Mouse (Mus musculus) right cerebral cortex, postnatal 10 days (tissue): Measurements from ENCODE around the gene Cdk16.
"Not testable (repeated sequence)": the region's sequence is repeated elsewhere in the genome, so short reads cannot be mapped to it uniquely, and the experiment has no call there.

Experiments
- DNase-seq, 2 experiments: peaks; one replicate each; pipeline ENCODE4 v3.0.0; 2021; ENCODE audit warnings: low spot score in 2 of 2

Cdk16 gene

DNA sequence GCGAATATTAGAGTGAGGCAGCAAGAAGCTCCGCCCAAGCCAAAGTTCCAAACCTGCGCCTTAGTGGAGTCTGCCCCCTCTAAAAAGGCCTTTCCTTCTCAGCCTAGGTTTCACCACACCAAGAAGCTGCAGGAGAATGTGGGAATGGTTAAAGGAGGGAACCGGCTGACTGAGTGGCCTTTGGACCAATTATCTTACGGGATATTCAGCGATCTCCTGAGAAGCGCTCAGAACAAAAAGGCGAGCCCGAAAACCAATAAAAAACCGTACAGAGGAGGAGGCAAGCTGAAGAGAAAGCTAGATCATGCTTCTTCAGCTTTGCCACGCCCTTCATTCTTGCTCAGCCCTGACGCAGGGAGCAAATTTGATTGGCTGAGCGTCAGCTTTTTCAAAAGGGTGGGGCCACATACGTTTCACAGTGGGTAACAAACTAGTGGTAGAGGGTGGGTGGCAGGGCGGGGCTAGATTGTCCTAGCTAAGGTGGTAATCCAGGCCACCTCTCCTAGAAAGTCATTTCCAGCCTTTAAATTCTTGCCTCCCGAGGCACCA, at the start of gene Cdk16:
TSS of gene Cdk16 (plus strand) at position 436 of the 549 bp plus-strand sequence.
- peak; percentile 91 to 94 for DNase-seq

DNA sequence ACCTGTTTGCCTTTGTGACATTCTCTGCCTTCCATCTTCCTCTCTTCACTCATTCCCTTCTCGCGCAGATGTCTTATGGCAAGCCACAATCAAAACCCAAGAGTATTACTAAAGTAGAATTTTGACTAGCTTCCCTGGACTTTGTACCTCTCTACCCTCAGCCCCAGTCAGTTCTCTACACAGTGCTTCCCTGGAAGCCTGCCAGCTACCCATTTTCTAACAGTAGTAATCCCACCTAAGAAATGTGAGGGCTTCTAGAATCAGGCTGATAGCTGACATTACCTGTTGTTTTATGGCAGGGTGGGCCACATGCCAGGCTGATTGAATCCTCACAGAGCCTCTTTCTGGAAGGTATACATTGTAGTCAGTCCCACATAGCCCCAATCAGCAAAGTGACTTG, 49.6 kb upstream of the Cdk16 start:
- no peak for DNase-seq

DNA sequence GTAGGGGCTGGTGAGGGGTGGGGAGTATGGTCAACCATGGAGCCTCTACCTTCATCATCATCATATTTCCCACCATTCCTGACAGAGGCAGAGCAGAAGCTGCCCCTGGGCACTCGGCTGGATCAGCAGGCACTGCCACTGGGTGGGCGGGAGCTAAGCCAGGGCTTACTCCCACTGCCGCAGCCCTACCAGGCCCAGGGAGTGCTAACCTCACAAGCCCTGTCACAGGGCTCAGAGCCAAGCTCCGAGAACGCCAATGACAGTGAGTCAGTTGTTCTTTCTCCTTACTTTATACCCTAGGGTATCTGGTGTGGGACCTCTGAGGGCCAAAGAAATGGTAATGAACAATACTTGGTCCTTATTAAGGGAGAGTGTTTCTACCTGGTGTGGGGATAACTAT, 43.0 kb upstream of the Cdk16 start:
- DNase-seq = no peak

DNA sequence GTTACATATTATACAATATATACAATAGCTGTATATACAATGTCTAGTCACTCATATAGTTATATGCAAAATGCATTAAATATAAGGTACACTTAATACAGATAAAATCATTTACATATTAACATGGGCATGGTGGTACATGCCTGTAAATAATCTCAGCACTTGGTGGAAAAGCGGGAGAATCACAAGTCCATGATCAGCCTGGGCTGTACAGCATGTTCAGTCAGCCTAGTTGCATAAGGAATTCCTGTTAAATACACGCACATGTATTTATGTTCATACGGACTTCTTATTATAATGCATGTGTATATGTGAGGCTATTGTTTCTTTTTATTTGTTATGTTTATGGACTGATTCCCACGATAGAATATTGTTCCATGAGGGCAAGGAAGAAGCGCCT, 30.2 kb upstream of the Cdk16 start:
- no peak for DNase-seq

DNA sequence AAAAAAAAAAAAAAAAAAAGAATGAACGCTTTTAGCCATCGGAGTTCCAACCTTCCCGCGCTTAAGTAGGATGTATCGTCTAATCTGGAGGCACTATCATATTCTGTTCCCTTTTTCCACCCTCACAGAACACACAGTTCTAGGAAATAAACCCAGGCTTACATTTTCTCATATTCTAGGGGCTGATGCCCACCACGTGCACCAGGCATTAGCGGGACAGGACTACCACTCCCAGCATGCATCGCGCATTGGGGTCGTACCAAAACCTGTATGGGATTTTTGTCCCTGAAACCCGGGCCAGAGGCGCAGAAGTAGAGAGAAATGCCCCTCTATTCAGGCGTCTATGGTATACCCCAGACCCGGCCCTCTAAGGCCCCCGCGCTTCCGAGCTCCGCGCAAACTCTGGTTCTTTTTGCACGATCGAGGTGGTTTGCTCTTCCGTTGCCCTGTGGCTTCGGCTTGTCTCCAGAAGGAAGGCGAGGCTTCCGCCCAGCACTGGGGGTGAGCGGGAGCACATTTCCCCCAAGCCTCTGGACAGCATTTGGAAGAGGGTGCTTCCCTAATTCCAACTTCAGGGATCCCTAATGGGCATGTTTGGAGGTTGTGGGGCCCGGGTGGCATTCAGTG, 29.6 kb upstream of the Cdk16 start, which contains the start of gene Uba1:
TSS of gene Uba1 (plus strand) at position 301 of the 627 bp plus-strand sequence.
- peak; percentile 91 to 92 for DNase-seq

DNA sequence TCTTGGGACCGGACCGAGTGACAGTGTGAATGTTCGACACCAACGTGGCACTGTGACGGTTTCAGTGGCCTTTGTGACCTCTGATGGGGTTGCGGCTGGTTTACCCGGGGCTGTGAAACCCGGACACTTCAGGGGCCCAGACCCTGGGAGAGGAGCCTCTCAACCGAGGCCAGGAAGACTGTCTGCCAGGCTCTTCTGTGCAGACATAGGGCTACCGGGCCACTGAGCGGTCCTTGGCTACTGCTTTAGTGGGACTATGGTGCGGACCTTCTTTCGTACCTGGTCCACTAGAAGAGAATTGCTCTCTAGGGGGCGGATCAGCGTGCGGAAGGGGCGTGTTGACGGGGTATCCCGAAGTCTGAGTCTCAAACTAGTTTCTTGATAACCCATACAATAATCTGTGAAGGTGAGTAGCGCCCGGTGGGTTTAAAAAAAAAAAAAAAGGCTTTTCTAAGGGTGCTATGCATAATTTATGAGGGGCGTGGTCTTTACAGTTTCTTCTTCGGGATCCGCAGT, 28.8 kb upstream of the Cdk16 start:
- peak in 1 of 2 experiments; percentile 28 for DNase-seq

DNA sequence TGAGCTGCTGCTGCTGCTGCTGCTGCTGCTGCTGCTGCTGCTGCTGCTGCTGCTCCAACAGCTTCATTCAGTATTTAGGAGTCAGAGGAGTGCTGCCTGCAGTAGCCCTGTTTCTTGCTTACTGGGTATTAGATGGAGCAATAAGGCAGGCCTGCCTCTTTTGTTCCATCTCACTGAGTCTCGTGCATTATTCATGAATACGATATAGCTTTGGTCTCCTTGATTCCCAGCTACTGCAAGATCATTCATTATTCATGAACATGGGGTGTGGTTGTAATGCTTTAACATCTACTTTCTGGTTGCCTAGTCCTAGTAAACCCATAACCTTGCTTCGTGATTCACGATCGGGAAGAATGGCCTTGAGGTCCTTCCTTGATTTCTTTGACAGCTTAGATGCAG, 25.4 kb upstream of the Cdk16 start:
- DNase-seq = peak in 1 of 2 experiments; percentile 33

DNA sequence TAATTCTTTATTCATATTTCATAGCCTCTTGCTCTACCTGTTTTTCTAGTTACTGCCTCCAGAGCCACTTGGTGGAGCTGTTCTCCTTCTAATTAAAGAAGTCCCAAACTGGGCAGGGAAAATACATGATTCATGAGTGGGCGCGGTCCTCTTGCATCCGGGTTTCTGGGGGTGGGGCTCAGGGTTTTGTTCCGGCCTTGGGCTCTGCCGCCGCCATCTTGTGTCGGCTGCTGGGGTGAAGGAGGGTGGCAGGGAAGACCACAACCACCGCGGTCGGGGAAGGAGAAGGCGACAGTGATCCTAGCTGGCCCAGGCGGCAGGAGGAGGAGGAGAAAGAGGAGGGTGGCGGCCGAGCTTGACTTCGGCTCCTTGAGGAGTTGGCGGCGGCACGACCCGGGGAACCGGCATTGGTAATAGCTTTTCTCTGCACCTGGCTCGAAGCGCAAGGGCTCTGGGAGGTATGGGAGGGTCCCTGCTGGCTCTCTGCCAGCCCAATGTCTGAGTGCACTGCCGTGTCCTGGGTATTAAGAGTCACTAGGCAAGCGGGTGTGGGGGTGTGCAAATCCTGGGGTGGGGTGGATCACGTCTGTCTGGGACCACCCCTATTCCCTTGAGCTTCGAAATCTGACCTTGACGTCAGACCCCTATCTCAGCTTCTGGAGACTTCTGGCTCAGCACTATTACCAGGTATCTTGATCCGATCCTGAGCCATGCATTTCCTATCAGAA, 24.9 kb upstream of the Cdk16 start:
- DNase-seq = peak; percentile 90 to 91

DNA sequence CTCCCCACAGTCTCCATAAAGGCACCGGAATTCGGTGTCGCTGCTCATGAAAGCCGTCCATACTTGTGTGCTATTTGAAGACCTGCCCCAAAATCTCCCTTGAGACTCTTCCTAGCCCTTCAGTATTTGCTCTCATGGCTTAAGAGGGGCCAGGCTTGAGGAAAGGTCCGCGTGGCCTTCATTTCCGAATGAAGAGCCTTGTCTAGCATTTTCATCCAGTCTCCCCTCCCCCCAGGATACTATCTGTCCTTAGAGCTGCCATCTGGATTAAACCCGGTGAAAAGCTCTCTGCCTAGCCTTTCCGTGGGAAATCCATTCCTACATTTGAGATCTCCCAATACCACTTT, 24.3 kb upstream of the Cdk16 start:
- no peak for DNase-seq

DNA sequence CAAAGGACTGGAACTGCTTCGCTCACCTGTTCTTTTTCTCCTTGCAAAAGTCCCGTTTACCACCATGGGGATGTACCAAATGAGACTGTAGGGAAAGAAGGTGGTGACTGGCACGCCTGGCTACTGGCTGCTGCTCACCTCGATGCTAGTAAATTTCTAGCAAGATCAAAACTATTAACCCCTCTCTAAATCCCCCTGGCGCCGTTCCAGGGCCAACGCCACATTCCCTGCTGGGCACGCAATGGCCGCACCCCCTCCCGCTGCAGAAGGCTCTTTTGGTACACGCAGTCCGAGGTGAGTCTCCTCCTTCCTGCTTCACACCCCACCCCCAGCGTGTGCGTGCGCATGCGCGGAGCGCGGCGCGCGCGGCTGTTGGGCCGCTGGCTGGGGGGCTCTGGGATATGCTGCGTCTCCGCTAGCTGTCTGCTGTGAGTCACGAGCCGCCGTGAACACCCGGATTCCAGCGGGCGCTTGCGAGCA, 354 bp downstream of the Cdk16 start:
- peak; percentile 90 to 91 for DNase-seq

DNA sequence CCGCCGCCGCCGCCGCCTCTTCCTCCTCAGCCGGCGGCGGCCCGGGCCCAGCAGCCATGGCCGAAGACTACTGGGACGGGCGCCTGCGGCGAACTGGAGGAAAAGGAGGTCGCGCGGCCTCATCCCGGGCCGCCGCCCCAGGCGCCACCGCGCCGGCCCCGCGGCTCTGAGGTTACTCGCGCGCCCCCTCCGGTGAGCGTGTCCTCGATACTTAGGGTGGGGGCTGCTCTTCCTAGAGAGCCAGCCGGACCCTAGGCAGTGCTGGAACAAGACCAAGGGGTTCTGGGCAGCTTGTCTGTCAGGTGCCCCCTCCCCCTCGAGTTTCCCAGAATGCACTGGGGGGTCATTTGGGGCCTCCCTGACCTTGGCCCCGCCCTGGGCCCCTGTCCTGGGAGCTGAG, 861 bp downstream of the Cdk16 start:
- DNase-seq = peak; percentile 60 to 68

DNA sequence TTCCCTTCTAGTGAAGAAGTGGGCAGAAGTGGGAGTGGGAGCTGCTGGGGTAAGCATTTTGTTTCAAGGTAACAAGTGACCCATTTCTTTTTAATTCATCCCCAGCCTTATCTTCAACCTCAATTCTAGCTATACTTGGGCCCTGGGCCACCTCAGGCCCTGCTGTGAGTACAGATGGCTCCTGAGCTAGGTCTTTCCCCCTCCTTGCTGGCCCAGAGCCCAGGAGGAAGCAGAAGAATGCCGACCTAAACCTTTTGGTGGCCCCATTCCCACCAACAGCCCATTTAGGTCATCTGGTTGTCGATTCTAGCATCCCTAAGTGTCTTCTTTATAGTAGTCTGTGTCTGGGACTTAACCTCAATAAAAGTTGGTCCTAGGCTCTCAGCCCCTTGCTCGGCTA, 3.8 kb downstream of the Cdk16 start:
- DNase-seq = no peak

DNA sequence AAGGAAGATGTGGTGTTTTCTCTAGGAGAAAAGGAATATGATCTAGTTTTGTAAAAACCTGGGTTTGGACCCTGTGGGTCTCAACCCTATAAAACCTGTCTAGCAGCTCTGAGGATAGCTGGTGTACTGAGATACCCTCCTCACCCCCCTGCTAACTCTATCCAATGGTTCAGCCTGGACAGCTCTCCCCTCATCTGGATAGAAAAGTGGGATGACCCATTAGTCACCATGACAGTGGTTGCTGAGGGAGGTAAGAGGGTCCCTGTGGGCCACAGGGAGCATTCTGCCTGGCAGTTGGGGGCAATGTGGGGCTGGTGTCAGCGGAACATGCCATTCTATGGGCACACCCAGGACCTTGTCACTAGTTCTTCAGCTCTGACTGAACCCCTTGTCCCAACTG, 4.9 kb downstream of the Cdk16 start:
- no peak for DNase-seq

DNA sequence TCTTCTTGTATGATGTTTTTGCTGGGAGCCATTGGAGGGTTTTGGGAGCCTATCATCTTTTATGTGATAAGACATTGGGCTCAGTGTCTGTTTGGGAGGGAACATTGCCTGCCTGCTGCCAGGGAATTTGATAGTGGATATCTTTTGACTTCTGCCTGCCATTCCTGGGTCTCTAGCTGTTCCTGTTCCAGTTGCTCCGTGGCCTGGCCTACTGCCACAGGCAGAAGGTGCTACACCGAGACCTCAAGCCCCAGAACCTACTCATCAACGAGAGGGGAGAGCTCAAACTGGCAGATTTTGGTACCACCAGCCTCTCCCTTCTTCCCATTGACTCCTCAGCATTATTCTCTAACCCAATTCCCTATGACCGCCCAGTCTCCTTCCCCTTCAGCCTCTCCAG, 8.1 kb downstream of the Cdk16 start:
- DNase-seq = no peak

DNA sequence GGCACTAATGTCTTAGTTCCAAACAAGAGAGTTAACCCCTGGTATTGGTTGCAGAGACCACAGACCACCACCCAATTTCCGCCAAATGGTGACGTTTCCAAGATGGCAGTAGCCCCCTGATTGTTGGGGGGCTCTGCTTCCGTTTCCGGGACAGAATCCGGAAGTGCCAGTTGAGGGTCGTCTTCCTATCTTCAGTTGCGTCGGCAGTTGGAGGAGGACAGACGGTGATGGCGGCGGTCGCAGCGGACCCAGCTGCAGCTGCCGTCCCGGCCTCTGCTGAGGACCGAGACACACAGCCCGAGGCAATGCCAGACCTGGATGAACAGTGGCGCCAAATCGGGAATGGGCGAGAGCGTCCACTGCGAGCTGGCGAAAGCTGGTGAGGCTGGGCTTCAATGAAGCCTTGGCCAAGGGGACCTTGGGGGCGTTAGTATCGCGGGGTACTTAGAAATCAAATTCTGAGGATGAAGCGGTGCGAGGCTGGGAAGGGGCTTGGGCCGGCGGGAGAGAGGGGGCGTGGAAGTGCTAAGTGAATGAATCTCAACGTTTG, 16.1 kb downstream of the Cdk16 start, which contains the start of gene Usp11:
TSS of gene Usp11 (plus strand) at position 166 of the 550 bp plus-strand sequence.
- peak; percentile 76 to 81 for DNase-seq

DNA sequence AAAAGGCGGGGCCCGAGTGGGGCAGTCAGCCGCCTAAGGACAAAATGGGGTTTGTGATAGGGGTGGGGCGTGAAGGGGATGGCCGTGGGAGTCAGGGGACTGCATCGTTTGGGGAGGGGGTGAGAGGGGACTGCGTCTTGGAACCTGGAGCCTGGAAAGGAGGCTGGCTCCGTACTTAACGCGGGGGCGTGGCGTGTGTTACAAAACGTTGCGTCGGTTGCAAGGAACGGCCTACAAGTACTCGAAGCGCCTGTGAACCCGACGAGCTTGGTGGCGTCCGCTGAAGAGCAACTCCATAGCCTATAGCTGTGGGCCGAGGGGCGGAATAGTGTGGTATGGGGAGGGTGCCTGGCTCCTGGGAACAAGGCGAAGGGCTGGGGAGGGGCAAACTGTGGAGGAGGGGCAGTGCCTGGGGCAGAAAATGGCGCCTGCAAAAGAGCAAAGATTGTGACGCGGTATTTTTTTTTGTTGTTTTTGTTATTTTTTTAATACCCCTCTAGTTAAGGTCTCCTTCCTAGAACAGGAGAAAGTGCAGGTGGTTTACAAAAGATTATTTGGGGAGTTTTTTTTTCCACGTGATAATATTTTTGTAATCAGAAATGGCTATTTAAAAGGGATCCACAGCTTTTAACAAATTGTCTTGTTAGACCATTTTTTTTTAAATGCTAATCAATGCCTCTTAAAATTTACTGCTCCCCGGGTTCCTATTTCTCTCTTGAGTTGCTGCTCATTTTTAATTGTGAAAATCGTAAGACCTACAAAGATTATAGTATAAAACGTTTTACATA, 16.7 kb downstream of the Cdk16 start:
- DNase-seq = peak; percentile 87 to 91

DNA sequence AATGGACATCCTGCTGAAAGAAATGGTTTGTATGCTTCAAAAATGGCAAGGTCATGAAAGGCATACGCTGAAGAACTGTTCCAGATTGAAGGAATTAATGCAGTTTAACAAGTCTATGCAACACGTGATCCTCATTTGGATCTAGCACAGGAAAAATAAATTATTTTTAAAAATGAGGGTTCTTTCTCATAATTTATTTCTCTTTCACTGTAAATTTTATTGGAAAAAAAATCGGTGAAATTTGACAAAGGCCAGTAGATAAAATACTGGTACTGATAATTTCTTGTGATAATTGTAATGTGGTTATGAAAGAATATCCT, 17.3 kb downstream of the Cdk16 start:
- DNase-seq = no peak

DNA sequence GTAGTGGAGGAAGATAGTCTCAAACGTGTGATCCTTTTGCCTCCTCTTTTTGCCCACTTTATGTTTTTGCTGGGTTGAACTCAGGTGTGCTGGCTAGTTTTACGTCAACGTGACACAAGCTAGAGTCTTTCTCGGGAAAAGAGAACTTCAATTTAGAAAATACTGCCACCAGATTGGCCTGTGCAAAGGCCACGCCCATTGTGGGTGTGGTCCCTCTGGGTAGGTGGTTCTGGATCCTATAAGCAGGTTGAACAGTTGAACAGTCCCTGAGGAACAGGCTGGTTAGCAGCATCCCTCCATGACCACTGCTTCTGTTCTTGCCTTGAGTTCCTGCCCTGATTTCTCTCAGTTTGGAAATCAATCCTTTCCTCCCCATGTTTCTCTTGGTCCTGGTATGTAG, 40.9 kb downstream of the Cdk16 start:
- no peak for DNase-seq

DNA sequence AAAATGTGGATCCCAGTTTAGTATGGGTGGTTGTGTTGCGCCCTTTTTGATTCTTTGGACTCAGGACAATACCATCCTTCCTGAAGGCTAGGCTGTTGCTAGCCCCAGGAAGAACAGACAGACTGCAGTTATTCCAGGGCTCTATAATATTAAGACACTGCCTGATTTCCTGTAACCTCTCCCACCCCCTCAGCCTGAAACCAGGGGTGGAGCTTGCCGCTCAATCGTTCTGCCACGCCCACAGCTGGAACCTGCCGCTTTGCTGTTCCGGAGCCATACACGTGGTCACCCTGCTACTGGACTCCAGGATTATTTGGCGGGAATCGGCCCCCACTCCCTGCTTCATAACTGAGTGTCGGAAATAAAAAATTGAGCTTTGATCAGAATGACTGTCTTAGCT, 42.3 kb downstream of the Cdk16 start:
- DNase-seq = not testable (repeated sequence)

DNA sequence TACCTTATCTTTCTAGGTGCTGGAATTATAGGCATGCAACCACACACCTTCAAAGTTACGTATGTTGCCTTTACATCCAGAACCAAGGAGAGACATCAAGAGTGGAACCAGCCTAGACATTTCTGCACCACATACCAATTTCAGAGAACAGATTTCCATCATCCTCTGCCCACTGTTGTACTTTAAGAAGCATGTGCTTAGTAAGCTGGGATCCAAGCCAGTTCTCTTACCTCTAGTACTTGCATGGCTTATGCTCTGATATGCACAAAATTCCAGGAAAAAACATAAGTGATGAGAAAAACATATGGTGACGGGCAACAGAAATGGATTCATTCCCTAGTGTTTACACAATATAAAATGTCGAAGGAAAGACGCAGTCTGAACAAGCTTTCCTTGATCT, 48.7 kb downstream of the Cdk16 start:
- no peak for DNase-seq

DNA sequence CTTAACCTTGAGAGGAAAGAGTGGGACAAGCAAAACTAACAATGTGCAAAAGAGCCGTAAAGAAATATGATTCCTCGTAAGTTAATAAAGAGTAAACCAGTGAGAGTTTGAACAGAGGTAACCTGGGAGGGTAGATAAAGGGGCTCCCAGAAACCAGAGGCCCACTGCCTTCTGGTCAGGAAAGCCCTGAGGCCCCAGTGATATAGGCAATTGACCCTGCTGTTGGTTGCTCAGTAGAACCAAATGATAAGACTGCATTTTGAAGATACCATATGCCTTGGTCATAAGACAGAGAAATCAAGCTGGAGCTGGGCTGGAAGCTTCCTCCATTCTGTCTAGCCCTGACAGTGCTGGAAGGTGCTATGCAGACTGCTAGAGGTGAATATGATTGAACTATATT, 61.1 kb downstream of the Cdk16 start:
- DNase-seq = no peak
